Mouse (Mus musculus) myocyte (in vitro differentiated cells): Measurements from ENCODE around the gene Serp2. TPM values are rescaled to one million over a fixed set of nuclear protein-coding genes. Genes with fewer than 3 reads are reported as not detected.

Experiments used
- H3K27me3 ChIP-seq: one replicate; pipeline ENCODE4 v1.6.1; 2011; ENCODE audit not compliant: control insufficient read depth, insufficient read depth, insufficient read length
- H3K36me3 ChIP-seq: one replicate; pipeline ENCODE4 v1.6.1; 2011; ENCODE audit not compliant: control insufficient read depth, insufficient read depth
- H3K4me2 ChIP-seq: one replicate; pipeline ENCODE4 v1.6.1; 2011; ENCODE audit warnings: low read depth, control low read depth
- H3K4me3 ChIP-seq: one replicate; pipeline ENCODE4 v1.5.1; 2011; ENCODE audit warnings: mild to moderate bottlenecking, control low read depth, moderate library complexity
- H3K79me2 ChIP-seq: one replicate; pipeline ENCODE4 v1.6.1; 2011; ENCODE audit not compliant: control insufficient read depth, insufficient read depth
- H3ac ChIP-seq: one replicate; pipeline ENCODE4 v1.6.1; 2011; ENCODE audit not compliant: control insufficient read depth, insufficient read length
- CEBPB ChIP-seq: IDR thresholded peaks from 2 replicates; pipeline ENCODE4 v1.6.1; 2011; ENCODE audit warnings: mild to moderate bottlenecking, moderate library complexity; ENCODE audit not compliant: poor library complexity, insufficient read depth, severe bottlenecking
- E2F4 ChIP-seq: IDR thresholded peaks from one replicate; pipeline ENCODE4 v1.6.1; 2011; ENCODE audit warnings: mild to moderate bottlenecking, control low read depth, moderate library complexity; ENCODE audit not compliant: insufficient read depth
- MAX ChIP-seq: IDR thresholded peaks from one replicate; pipeline ENCODE4 v1.6.1; 2011; ENCODE audit warnings: low read depth, mild to moderate bottlenecking, control low read depth
- MYOD1 ChIP-seq, 3 experiments: IDR thresholded peaks; one replicate each; pipeline ENCODE4 v1.6.1; 2011; ENCODE audit warnings: control low read depth in 2 of 3, low read depth in 2 of 3, mild to moderate bottlenecking in 2 of 3, moderate library complexity in 1 of 3; ENCODE audit not compliant: insufficient read length in 2 of 3, control insufficient read depth in 1 of 3
- MYOG ChIP-seq, 3 experiments: IDR thresholded peaks; one replicate each; pipeline ENCODE4 v1.6.1; 2011; ENCODE audit warnings: control low read depth in 2 of 3, low read depth in 2 of 3, mild to moderate bottlenecking in 2 of 3; ENCODE audit not compliant: insufficient read length in 2 of 3, control insufficient read depth in 1 of 3, insufficient read depth in 1 of 3
- POLR2A ChIP-seq: IDR thresholded peaks from one replicate; pipeline ENCODE4 v1.6.1; 2011; ENCODE audit warnings: low read depth, mild to moderate bottlenecking, control low read depth, moderate library complexity; ENCODE audit not compliant: insufficient read length
- POLR2AphosphoS2 ChIP-seq: IDR thresholded peaks from one replicate; pipeline ENCODE4 v1.6.1; 2011; ENCODE audit warnings: low read depth, control low read depth; ENCODE audit not compliant: insufficient read length
- REST ChIP-seq: IDR thresholded peaks from one replicate; pipeline ENCODE4 v1.6.1; 2011; ENCODE audit warnings: mild to moderate bottlenecking, control low read depth, moderate library complexity; ENCODE audit not compliant: insufficient read depth, insufficient read length
- SRF ChIP-seq: IDR thresholded peaks from one replicate; pipeline ENCODE4 v1.6.1; 2011; ENCODE audit warnings: low read depth; ENCODE audit not compliant: control insufficient read depth, insufficient read length
- TCF12 ChIP-seq: IDR thresholded peaks from one replicate; pipeline ENCODE4 v1.6.1; 2011; ENCODE audit warnings: mild to moderate bottlenecking, control low read depth; ENCODE audit not compliant: poor library complexity, insufficient read depth, severe bottlenecking
- TCF3 ChIP-seq: IDR thresholded peaks from one replicate; pipeline ENCODE4 v1.6.1; 2011; ENCODE audit warnings: low read depth, control low read depth; ENCODE audit not compliant: insufficient read length
- USF1 ChIP-seq: IDR thresholded peaks from one replicate; pipeline ENCODE4 v1.6.1; 2011; ENCODE audit warnings: low read depth, mild to moderate bottlenecking, control low read depth, moderate library complexity
- polyA plus RNA-seq: library from polyadenylated mRNA; unstranded; fragments of >200 nt; fragmentation: generic; extraction: Trizol; gene quantifications from one replicate; pipeline ENCODE4 v1.2.1, GENCODE M21; 2012; ENCODE audit warnings: missing spikeins

Gene Serp2
- polyA plus RNA-seq, 1 experiment = 17.0 TPM

GRCm38 (mm10) chr14:76523344-76523743 lies 33.3 kb downstream of the Serp2 start:
- no peak overlapping the region for H3ac ChIP-seq
- H3K4me2 ChIP-seq = no peak overlapping the region
- no peak overlapping the region for H3K4me3 ChIP-seq
- H3K36me3 ChIP-seq = no peaks in the 10 kb centered on the region
- no peaks in the 10 kb centered on the region for H3K79me2 ChIP-seq
- TF ChIP-seq SRF = no peak
- no peak for TF ChIP-seq TCF12
- TF ChIP-seq E2F4 = no peak
- no peak for TF ChIP-seq TCF3
- TF ChIP-seq MAX = no peak
- no peak for TF ChIP-seq MYOD1 (IDR thresholded peaks at IDR 0.05; ENCODE audit: control insufficient read depth in 1 of 3, insufficient read length in 2 of 3, low read depth in 2 of 3)
- TF ChIP-seq POLR2AphosphoS2 = no peak
- no peak for TF ChIP-seq CEBPB
- TF ChIP-seq USF1 = no peak
- TF ChIP-seq MYOG (IDR thresholded peaks at IDR 0.05; ENCODE audit: control insufficient read depth in 1 of 3, insufficient read depth in 1 of 3, insufficient read length in 2 of 3, low read depth in 2 of 3) = no peak
- no peak for TF ChIP-seq REST
- TF ChIP-seq POLR2A = no peak
- no peaks in the 10 kb centered on the region for H3K27me3 ChIP-seq

GRCm38 (mm10) chr14:76521308-76521707 lies 35.4 kb downstream of the Serp2 start:
- Histone ChIP-seq H3K4me2 (no peak overlapping the region), H3K27me3 (no peaks in the 10 kb centered on the region), H3ac (no peak overlapping the region), H3K4me3 (no peak overlapping the region), H3K36me3 (no peaks in the 10 kb centered on the region), H3K79me2 (no peaks in the 10 kb centered on the region)
- TF ChIP-seq TCF3 (no peak), TCF12 (no peak), REST (no peak), MYOG (IDR thresholded peaks at IDR 0.05; ENCODE audit: control insufficient read depth in 1 of 3, insufficient read depth in 1 of 3, insufficient read length in 2 of 3, low read depth in 2 of 3) (no peak), CEBPB (no peak), POLR2A (no peak), MYOD1 (IDR thresholded peaks at IDR 0.05; ENCODE audit: control insufficient read depth in 1 of 3, insufficient read length in 2 of 3, low read depth in 2 of 3) (no peak), POLR2AphosphoS2 (no peak), E2F4 (no peak)

GRCm38 (mm10) chr14:76520606-76521005 lies 36.1 kb downstream of the Serp2 start:
- Histone ChIP-seq H3K36me3 (no peaks in the 10 kb centered on the region), H3ac (no peak overlapping the region), H3K4me2 (peak overlapping the region; percentile 41), H3K27me3 (no peaks in the 10 kb centered on the region), H3K4me3 (no peak overlapping the region), H3K79me2 (no peaks in the 10 kb centered on the region)
- TF ChIP-seq SRF = no peak
- no peak for TF ChIP-seq E2F4
- no peak for TF ChIP-seq USF1
- TF ChIP-seq POLR2A = no peak
- no peak for TF ChIP-seq MAX

DNA sequence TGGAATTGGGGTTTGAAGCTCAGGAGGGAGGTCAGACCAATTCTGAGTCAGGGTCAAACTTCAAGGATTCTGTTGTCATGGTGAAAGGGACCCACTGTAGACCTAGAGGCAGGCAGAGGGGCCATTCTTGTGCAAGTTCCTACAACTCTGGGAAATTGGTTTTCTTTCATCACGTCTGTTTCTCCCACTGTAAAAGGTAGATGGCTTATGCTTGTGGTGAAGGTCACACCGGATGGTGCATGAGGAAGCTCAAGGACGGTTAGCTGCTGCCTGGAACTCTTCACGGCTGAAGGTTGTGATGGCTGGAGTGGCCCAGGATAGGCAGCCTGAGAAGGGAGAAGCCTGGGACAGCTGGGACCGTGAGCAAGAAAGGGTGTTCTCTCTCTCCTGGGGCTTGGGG lies 38.5 kb downstream of the Serp2 start:
- TF ChIP-seq TCF12 (no peak), USF1 (no peak), SRF (no peak), E2F4 (no peak), REST (no peak), POLR2A (no peak)
- no peaks in the 10 kb centered on the region for H3K27me3 ChIP-seq
- H3ac ChIP-seq = no peak overlapping the region
- no peak overlapping the region for H3K4me3 ChIP-seq
- no peaks in the 10 kb centered on the region for H3K79me2 ChIP-seq
- H3K36me3 ChIP-seq = no peaks in the 10 kb centered on the region
- no peak overlapping the region for H3K4me2 ChIP-seq

DNA sequence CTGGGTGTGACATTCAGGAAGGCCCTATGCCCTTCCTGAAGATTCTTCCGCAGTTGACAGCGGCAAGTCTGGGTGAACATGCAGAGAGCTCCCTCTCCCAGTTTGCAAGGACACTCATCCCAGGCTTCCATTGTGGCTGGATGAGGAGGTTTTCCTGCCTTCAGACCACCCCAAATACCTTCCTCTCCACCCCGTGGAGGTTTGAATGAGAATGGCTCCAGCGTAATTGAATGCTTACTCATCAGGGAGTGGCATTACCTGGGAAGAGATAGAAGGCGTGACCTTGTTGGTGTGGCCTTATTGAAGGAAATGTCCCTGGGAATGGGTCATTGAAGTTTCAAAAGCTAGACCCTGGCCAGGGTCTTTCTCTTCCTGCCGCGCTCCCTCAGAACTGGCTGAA lies 41.1 kb downstream of the Serp2 start:
- no peak overlapping the region for H3K4me2 ChIP-seq
- TF ChIP-seq MYOG (IDR thresholded peaks at IDR 0.05; ENCODE audit: control insufficient read depth in 1 of 3, insufficient read depth in 1 of 3, insufficient read length in 2 of 3, low read depth in 2 of 3) = no peak
- no peak for TF ChIP-seq POLR2A
- TF ChIP-seq MYOD1 (IDR thresholded peaks at IDR 0.05; ENCODE audit: control insufficient read depth in 1 of 3, insufficient read length in 2 of 3, low read depth in 2 of 3) = no peak
- TF ChIP-seq USF1 = no peak
- TF ChIP-seq POLR2AphosphoS2 = no peak
- no peak for TF ChIP-seq TCF3
- H3K27me3 ChIP-seq = no peaks in the 10 kb centered on the region
- H3K79me2 ChIP-seq = no peaks in the 10 kb centered on the region
- no peak overlapping the region for H3K4me3 ChIP-seq
- no peak overlapping the region for H3ac ChIP-seq
- H3K36me3 ChIP-seq = no peaks in the 10 kb centered on the region

- no peaks in the 10 kb centered on the region for H3K27me3 ChIP-seq
- H3ac ChIP-seq = no peak overlapping the region
- H3K4me2 ChIP-seq = no peak overlapping the region
- no peak for TF ChIP-seq MAX
- no peak for TF ChIP-seq TCF3
- no peak for TF ChIP-seq SRF
- no peak for TF ChIP-seq POLR2AphosphoS2
- no peak for TF ChIP-seq USF1
- TF ChIP-seq E2F4 = no peak
- no peak for TF ChIP-seq MYOD1 (IDR thresholded peaks at IDR 0.05; ENCODE audit: control insufficient read depth in 1 of 3, insufficient read length in 2 of 3, low read depth in 2 of 3)
- TF ChIP-seq REST = no peak
- TF ChIP-seq CEBPB = no peak
- TF ChIP-seq MYOG (IDR thresholded peaks at IDR 0.05; ENCODE audit: control insufficient read depth in 1 of 3, insufficient read depth in 1 of 3, insufficient read length in 2 of 3, low read depth in 2 of 3) = no peak
- TF ChIP-seq TCF12 = no peak
- no peak for TF ChIP-seq POLR2A
- H3K79me2 ChIP-seq = no peaks in the 10 kb centered on the region
- no peaks in the 10 kb centered on the region for H3K36me3 ChIP-seq
- H3K4me3 ChIP-seq = no peak overlapping the region
Observed at GRCm38 (mm10) chr14:76514050-76514585, 42.6 kb downstream of the Serp2 start.
